Comparison of ENCODE assay signal across 10 mouse cellular contexts in genomic region chr6:72371571-72371970, GRCm38 (mm10). TPM values are rescaled to one million over a fixed set of nuclear protein-coding genes. Genes with fewer than 3 reads are reported as not detected.
A peak's percentile ranks its signal among the peaks of the same experiment; 100 is the strongest.
DNase-seq lines count a peak whose midpoint lies in the region; ATAC-seq lines count a peak whose summit lies in the region.
"Had no signal": no experiment of that assay in that cellular context is flagged by ENCODE, and none has a peak within 500 bp of the region (broad histone marks: within the 10 kb centered on the region; RNA-seq: fewer than 3 reads in every experiment).

No protein-coding gene starts in this region.

- ATAC-seq in heart, embryonic 13.5 days (ENCODE audit: extremely low read depth, insufficient number of reproducible peaks, low FRiP score, low TSS enrichment): no peak
- ATAC-seq in lung, embryonic 15.5 days (ENCODE audit: borderline replicate concordance, extremely low read depth, low FRiP score, low TSS enrichment): no peak
- ATAC-seq in embryonic facial prominence, embryonic 15.5 days (ENCODE audit: insufficient number of reproducible peaks, low FRiP score, low TSS enrichment, low read depth): no peak
- ATAC-seq in stomach, embryonic 15.5 days (ENCODE audit: insufficient read depth, low FRiP score, low read depth): 0 out of 2 replicates have a peak, but pooled peaks have one; percentile 57
- ATAC-seq: forebrain, embryonic 13.5 days; midbrain, embryonic 15.5 days had no signal

- H3K4me2 ChIP-seq in heart, embryonic 13.5 days: peak overlapping the region; percentile 14
- H3K4me2 ChIP-seq in lung, embryonic 15.5 days: no peak overlapping the region
- no peak overlapping the region for H3K4me2 ChIP-seq in embryonic facial prominence, embryonic 15.5 days (replicated peaks)
- H3K4me2 ChIP-seq in stomach, embryonic 15.5 days: no peak overlapping the region
- H3K4me2 ChIP-seq: forebrain, embryonic 13.5 days; midbrain, embryonic 15.5 days had no signal

- H3K27me3 ChIP-seq in heart, embryonic 13.5 days (replicated peaks): no peaks in the 10 kb centered on the region
- no peaks in the 10 kb centered on the region for H3K27me3 ChIP-seq in lung, embryonic 15.5 days
- no peaks in the 10 kb centered on the region for H3K27me3 ChIP-seq in embryonic facial prominence, embryonic 15.5 days
- H3K27me3 ChIP-seq in stomach, embryonic 15.5 days (replicated peaks): no peaks in the 10 kb centered on the region
- H3K27me3 ChIP-seq: midbrain, embryonic 15.5 days had no signal

- no peaks in the 10 kb centered on the region for H3K9me3 ChIP-seq in heart, embryonic 13.5 days
- no peaks in the 10 kb centered on the region for H3K9me3 ChIP-seq in lung, embryonic 15.5 days
- no peaks in the 10 kb centered on the region for H3K9me3 ChIP-seq in embryonic facial prominence, embryonic 15.5 days (replicated peaks)
- H3K9me3 ChIP-seq in stomach, embryonic 15.5 days: no peaks in the 10 kb centered on the region
- H3K9me3 ChIP-seq: forebrain, embryonic 13.5 days; midbrain, embryonic 15.5 days had no signal

- H3K27ac ChIP-seq in heart, embryonic 13.5 days (replicated peaks): peak overlapping the region; percentile 87
- peak overlapping the region; percentile 59 for H3K27ac ChIP-seq in lung, embryonic 15.5 days
- H3K27ac ChIP-seq in embryonic facial prominence, embryonic 15.5 days (replicated peaks): peak overlapping the region; percentile 61
- H3K27ac ChIP-seq in stomach, embryonic 15.5 days: peak overlapping the region; percentile 79
- H3K27ac ChIP-seq: forebrain, embryonic 13.5 days; midbrain, embryonic 15.5 days had no signal

- H3K36me3 ChIP-seq in heart, embryonic 13.5 days: peaks cover 22% of the 10 kb centered on the region
- no peaks in the 10 kb centered on the region for H3K36me3 ChIP-seq in lung, embryonic 15.5 days
- H3K36me3 ChIP-seq in embryonic facial prominence, embryonic 15.5 days: no peaks in the 10 kb centered on the region
- no peaks in the 10 kb centered on the region for H3K36me3 ChIP-seq in stomach, embryonic 15.5 days
- H3K36me3 ChIP-seq: midbrain, embryonic 15.5 days had no signal

- no peak for DNase-seq in heart, postnatal 14 days
- no peak for DNase-seq in lung, postnatal 10 days
- no peak for DNase-seq in c-Kit-positive CD71-positive TER-119-positive erythroid progenitor cells, embryonic 14.5 days (ENCODE audit: low spot score)
- DNase-seq: thymus, postnatal 4 days had no signal

- WGBS in heart, embryonic 13.5 days: 17% methylated on average over 1 of the region's 1 CpGs
- WGBS in lung, embryonic 15.5 days: 11% methylated on average over 1 of the region's 1 CpGs
- 8% methylated on average over 1 of the region's 1 CpGs for WGBS in embryonic facial prominence, embryonic 15.5 days
- WGBS in stomach, embryonic 15.5 days: 20% methylated on average over 1 of the region's 1 CpGs

- H3K9ac ChIP-seq in heart, embryonic 13.5 days: peak overlapping the region; percentile 9; the same call in 1 of the 2 replicates
- H3K9ac ChIP-seq in lung, embryonic 15.5 days: no peak overlapping the region
- no peak overlapping the region for H3K9ac ChIP-seq in embryonic facial prominence, embryonic 15.5 days
- no peak overlapping the region for H3K9ac ChIP-seq in stomach, embryonic 15.5 days
- H3K9ac ChIP-seq: forebrain, embryonic 13.5 days; midbrain, embryonic 15.5 days had no signal

- no peak overlapping the region for H3K4me3 ChIP-seq in heart, embryonic 13.5 days
- H3K4me3 ChIP-seq in lung, embryonic 15.5 days: no peak overlapping the region
- no peak overlapping the region for H3K4me3 ChIP-seq in embryonic facial prominence, embryonic 15.5 days (replicated peaks)
- H3K4me3 ChIP-seq in stomach, embryonic 15.5 days (replicated peaks): no peak overlapping the region
- H3K4me3 ChIP-seq: forebrain, embryonic 13.5 days; midbrain, embryonic 15.5 days had no signal

- H3K4me1 ChIP-seq in heart, embryonic 13.5 days: peaks cover 49% of the 10 kb centered on the region
- peaks cover 34% of the 10 kb centered on the region for H3K4me1 ChIP-seq in lung, embryonic 15.5 days
- H3K4me1 ChIP-seq in embryonic facial prominence, embryonic 15.5 days: peaks cover 17% of the 10 kb centered on the region
- peaks cover 12% of the 10 kb centered on the region for H3K4me1 ChIP-seq in stomach, embryonic 15.5 days
- H3K4me1 ChIP-seq: forebrain, embryonic 13.5 days; midbrain, embryonic 15.5 days had no signal

- intact Hi-C loops in heart, postnatal 14 days (cut with DNase I): no loop called here

RNA-seq across cellular contexts. Expression of gene Rnf181, which starts 4.8 kb away (rescaled TPM):
- 88.4 and 104 TPM in 2 replicates for polyA plus RNA-seq in heart, embryonic 13.5 days (2015; fragmentation: Nextera tagmentation; extraction: Ambion mirVana)
- 10 to 100 TPM; 45.5 to 46.5 TPM for total RNA-seq in heart, postnatal 14 days (2021)
- 130 and 137 TPM in 2 replicates for polyA plus RNA-seq in lung, embryonic 15.5 days (2015; fragmentation: Nextera tagmentation; extraction: Ambion mirVana)
- 106 and 120 TPM in 2 replicates for polyA plus RNA-seq in embryonic facial prominence, embryonic 15.5 days (2015; fragmentation: Nextera tagmentation; extraction: Ambion mirVana)
- polyA plus RNA-seq in stomach, embryonic 15.5 days (2015; fragmentation: Nextera tagmentation; extraction: Ambion mirVana): 123 and 132 TPM in 2 replicates

RNA-seq across cellular contexts. Expression of gene Vamp5, which starts 8.7 kb away (rescaled TPM):
- 42.7 and 53.4 TPM in 2 replicates for polyA plus RNA-seq in heart, embryonic 13.5 days (2015; fragmentation: Nextera tagmentation; extraction: Ambion mirVana)
- 10 to 100 TPM; 48.8 to 54.0 TPM for total RNA-seq in heart, postnatal 14 days (2021)
- 34.5 and 37.5 TPM in 2 replicates for polyA plus RNA-seq in lung, embryonic 15.5 days (2015; fragmentation: Nextera tagmentation; extraction: Ambion mirVana)
- 27.9 and 29.0 TPM in 2 replicates for polyA plus RNA-seq in embryonic facial prominence, embryonic 15.5 days (2015; fragmentation: Nextera tagmentation; extraction: Ambion mirVana)
- polyA plus RNA-seq in stomach, embryonic 15.5 days (2015; fragmentation: Nextera tagmentation; extraction: Ambion mirVana): 23.9 and 26.8 TPM in 2 replicates

RNA-seq across cellular contexts. Expression of gene Tmem150a, which starts 16.3 kb away (rescaled TPM):
- 13.4 and 15.1 TPM in 2 replicates for polyA plus RNA-seq in heart, embryonic 13.5 days (2015; fragmentation: Nextera tagmentation; extraction: Ambion mirVana)
- 10 to 100 TPM; 14.7 to 17.6 TPM for total RNA-seq in heart, postnatal 14 days (2021)
- 12.1 and 12.2 TPM in 2 replicates for polyA plus RNA-seq in lung, embryonic 15.5 days (2015; fragmentation: Nextera tagmentation; extraction: Ambion mirVana)
- polyA plus RNA-seq in embryonic facial prominence, embryonic 15.5 days (2015; fragmentation: Nextera tagmentation; extraction: Ambion mirVana): 14.7 and 15.2 TPM in 2 replicates
- polyA plus RNA-seq in stomach, embryonic 15.5 days (2015; fragmentation: Nextera tagmentation; extraction: Ambion mirVana): 14.8 and 15.4 TPM in 2 replicates

RNA-seq across cellular contexts. Expression of gene Vamp8, which starts 18.9 kb away (rescaled TPM):
- 127 and 150 TPM in 2 replicates for polyA plus RNA-seq in heart, embryonic 13.5 days (2015; fragmentation: Nextera tagmentation; extraction: Ambion mirVana)
- 10 to 100 TPM; 71.0 to 75.5 TPM for total RNA-seq in heart, postnatal 14 days (2021)
- polyA plus RNA-seq in lung, embryonic 15.5 days (2015; fragmentation: Nextera tagmentation; extraction: Ambion mirVana): 179 and 194 TPM in 2 replicates
- 177 and 183 TPM in 2 replicates for polyA plus RNA-seq in embryonic facial prominence, embryonic 15.5 days (2015; fragmentation: Nextera tagmentation; extraction: Ambion mirVana)
- 215 and 219 TPM in 2 replicates for polyA plus RNA-seq in stomach, embryonic 15.5 days (2015; fragmentation: Nextera tagmentation; extraction: Ambion mirVana)

RNA-seq across cellular contexts. Expression of gene 0610030E20Rik, which starts 24.5 kb away (rescaled TPM):
- polyA plus RNA-seq in heart, embryonic 13.5 days (2015; fragmentation: Nextera tagmentation; extraction: Ambion mirVana): 16.8 and 17.9 TPM in 2 replicates
- total RNA-seq in heart, postnatal 14 days (2021): 10 to 100 TPM; 13.1 to 14.4 TPM
- polyA plus RNA-seq in lung, embryonic 15.5 days (2015; fragmentation: Nextera tagmentation; extraction: Ambion mirVana): 27.4 and 28.2 TPM in 2 replicates
- 33.0 and 36.0 TPM in 2 replicates for polyA plus RNA-seq in embryonic facial prominence, embryonic 15.5 days (2015; fragmentation: Nextera tagmentation; extraction: Ambion mirVana)
- 25.7 and 28.2 TPM in 2 replicates for polyA plus RNA-seq in stomach, embryonic 15.5 days (2015; fragmentation: Nextera tagmentation; extraction: Ambion mirVana)
